Mouse (Mus musculus) erythroblast, adult 5-6 weeks (primary cell): ENCODE results near the gene Hoxa4. TPM values are rescaled to one million over a fixed set of nuclear protein-coding genes. Genes with fewer than 3 reads are reported as not detected.

ENCODE experiments used
- ATAC-seq: replicated peaks from 2 replicates; pipeline ENCODE4 v1.8.0; 2016; ENCODE audit warnings: moderate number of reproducible peaks, mild to moderate bottlenecking, moderate TSS enrichment, inconsistent platforms; ENCODE audit not compliant: poor library complexity, low FRiP score, severe bottlenecking
- total RNA-seq, 2 experiments: library from RNA; stranded (forward) in 1 of 2; stranded (reverse) in 1 of 2; fragments of 150-400 nt in 1 of 2; fragments of 200-764, 138-1000 nt in 1 of 2; gene quantifications; 2 replicates each; pipeline versions ENCODE4 v1.2.3 to v1.2.4; 2015 to 2017; ENCODE audit warnings: low replicate concordance in 2 of 2

Hoxa4 gene
- total RNA-seq (2015; ENCODE audit: low replicate concordance), result not detected in 2 replicates
- 0.34 TPM in 1 of 2 replicates, not detected in the other for total RNA-seq (2017; ENCODE audit: low replicate concordance)

DNA sequence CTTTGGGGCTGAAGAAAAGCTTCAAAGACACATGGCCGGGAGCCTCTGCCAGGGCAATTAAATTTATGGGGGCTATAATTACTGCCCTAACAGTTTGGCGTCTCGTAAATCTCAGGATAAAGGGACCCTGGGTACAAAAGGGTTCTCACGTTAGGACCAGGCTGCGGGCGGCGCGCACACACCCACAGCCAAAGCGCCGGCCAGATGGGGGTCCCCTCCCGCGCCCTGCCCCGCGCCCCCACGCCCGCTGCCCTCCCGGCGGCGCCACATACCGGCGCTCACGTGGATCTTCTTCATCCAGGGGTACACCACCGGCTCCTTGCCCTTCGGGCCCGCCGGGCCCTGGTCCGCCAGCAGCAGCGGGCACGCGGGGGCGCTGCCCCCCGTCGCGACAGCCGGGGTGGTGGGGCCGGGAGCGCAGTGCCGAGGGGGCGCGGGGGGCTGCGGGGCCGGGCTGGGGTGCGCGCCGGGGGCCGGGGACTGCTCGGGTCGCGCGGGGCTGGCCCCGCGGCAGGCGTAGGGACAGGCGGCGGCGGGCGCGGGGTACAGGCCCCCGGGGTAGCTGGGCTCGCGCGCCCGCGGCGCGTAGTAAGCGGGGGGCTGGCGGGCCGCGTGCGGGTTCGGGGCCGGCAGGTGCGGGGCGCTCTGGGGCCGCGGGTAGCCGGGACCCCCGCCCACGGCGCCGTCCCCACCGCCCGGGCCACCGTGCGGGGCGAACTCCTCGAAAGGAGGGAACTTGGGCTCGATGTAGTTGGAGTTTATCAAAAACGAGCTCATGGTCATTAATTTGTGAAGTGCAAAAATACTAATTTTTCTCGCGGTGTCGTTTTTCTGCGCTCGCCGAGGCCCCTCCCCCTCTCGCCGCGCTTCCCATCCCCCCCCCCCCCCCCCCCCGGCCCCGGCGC, at the start of gene Hoxa4:
Hoxa4 (minus strand) TSS at position 848 of the 905 bp plus-strand sequence.
- ATAC-seq, result no peak

DNA sequence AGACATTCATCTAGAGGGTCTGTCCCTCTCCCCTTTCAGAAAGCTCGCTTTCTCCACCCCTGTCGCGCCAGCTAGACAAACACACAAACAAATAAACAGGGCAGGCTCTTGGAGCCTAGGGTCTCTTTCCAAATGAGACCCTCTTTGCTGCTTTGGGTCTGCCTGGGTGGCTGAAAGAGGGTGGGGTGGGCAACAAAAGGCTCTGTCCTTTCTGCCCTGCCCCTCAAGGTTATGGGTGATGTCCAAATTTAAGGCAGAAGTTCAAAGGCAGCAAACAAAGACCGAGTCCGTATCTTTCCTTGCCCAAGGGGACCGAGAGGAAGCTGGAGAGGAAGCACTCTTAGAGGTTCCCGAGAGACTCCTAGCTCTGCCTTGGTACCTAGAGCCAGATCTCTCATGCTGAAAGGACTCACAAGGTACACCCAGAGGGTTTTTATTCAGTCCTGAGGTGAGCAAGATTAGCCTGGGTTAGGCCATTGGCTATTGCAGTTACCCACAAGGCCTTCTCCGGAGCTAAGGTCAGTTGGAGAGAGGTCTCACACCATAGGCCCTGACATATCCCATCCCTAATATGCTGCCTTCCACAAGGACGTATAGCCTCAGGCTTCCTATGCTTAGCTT, 49.6 kb upstream of the Hoxa4 start:
- no peak for ATAC-seq

DNA sequence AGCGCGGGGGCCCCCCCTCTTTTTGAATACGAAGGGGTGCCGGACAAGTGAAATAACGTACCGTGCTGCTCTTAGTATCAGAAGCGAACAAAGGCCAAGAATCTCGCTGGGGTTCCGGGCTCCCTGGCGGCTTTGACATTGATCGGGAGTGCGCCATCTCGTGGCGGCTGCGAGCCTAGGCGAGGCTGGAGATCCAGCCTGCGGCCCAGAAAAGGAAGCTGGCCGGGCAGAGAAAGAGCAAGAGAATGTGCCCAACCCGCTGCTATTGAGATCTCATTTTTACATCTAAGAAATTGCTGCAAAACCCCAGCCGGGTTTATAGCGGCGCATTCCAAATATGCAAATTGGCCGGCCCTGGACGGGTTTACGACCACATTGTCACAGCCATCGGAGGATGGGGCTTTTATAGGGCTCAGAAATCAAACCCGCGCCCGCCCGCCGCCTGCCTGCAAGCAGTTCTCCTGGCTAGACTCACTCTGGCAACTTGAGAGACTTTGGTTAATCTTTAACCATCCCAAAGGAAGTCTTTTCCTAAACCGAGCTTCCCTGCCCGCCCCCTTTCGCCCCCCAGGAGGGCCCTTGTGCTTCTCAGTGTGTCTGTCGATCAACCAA, 48.9 kb upstream of the Hoxa4 start, which contains the start of gene Hoxa10:
Hoxa10 (minus strand) TSS at position 466 of the 612 bp plus-strand sequence.
- no peak for ATAC-seq

DNA sequence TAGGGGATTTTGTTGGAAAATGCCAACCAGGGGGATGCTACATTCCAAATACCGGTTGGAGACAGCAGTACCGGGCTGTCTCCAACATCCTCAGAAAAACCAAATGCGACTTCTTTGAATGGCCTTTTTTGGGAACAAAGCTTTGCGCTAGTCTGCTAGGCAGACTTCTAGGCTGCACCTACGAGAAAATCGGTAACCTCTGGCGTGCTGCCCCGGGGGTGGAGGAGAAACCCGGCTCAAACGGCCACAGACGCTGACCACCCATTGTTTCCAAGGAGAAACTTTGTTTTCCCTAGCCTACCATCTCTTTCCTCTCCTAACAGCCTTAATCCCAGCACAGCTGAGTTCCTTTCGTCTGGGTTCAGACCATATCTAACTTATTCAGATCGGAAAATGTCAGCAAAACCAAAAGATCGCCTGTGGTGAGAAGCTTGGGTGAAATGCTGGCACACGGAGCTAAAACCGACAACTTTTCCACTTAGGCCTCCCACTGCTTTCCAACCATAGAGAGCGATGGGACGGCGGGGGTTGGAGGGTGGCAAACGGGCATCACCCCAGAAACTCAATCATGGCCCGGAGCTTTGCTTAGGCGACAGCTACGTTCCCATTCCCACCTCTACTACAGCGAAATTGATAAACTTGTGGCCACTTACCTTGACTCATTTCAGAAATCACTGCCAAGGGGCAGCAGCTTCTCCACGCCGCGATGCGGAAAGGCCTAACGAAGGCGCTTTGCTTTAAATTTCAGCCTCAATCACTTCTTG, 48.3 kb upstream of the Hoxa4 start:
- ATAC-seq, result no peak

DNA sequence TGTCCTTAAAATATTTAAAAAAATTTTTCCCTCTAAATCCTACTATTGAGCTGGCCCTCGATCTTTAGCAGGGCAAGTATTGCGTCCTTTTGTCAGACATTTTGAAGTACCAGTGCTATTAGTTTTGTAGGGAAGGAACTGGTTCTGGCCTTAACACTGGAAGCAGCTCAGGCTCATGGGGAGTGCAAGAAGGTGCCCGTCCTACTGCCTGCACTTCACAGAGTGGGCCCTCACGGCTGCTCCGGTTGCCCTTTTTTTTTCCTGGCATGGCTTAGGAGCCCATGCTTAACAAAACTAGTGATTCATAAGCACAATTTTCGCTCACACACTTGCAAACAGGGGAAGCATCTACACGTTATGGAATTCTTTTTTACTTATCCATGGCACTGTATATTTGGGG, 47.4 kb upstream of the Hoxa4 start:
- ATAC-seq, result no peak

DNA sequence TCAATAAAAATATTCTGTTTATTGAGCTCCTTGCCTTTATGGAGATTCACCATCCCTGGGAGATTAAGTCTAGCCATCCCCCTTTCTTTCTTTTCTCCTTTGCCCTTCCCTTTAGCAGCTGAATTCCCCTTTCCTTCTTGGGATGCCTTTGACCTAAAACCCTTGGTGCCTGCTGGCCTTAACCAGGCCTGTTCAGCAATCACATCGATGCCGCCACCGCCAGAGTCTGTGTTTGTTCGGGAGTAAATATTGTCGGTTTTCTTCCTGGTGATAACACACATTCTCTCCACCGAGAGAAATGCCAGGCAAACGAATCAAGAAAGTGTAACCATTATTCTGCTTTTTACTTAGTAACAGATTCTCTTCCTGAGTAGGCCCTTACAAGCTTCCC, 46.6 kb upstream of the Hoxa4 start:
- no peak for ATAC-seq

DNA sequence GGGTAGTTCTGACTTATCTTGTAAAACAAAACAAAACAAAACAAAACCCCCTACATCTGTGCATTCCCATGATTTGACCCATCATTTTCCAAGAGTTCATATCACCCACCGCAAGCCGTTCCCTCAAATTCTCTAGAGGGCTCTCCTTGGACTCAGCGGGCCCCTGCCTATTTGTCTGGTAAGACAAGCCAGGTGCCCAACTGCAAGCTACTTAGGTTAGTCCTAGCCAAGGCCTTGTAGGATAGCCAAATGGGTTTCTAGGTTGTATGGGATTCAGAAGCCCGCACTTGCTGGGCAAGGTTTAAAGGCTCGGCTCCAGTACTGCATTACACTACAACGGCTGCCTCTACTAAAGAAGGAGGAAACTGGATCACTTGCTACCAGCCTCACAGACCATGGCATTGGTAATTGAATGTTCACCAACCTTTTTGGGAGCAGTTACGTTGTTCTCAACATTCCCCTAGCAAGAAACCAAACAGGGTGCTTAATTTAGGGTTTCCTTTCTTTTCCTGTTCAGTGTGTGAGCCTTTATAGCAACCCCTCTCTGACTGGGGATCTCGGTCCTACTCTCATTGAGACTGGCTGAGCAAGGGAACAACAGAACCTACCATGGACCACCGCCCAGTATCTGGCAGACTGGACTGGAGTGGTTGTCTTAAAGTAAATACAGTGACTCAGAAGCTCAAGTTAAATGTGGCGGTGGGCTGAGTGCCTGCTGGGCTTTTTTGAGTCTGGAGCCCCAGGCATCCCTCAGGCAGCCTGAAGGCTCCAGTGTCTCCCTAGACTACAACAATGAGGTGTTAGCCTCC, 46.0 kb upstream of the Hoxa4 start:
- ATAC-seq, result no peak

DNA sequence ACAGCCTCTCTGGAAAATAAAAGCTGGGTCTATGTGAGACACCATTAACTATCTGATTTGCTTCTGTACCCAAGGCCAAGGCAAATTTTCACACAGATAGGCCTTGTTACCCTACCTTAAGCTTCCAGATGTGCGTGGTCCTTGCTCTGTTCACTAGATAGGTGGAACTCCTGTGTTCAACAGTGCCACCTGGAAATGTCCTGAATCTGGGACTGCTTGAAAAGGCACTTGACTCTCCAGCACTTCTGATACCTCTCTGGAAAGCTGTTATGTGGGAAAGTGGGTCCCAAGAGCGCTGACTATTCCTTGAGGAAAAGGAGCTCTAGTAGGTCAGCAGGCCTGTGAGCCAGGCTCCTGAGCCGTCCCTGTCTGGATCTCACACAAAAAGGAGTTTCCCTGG, 45.3 kb upstream of the Hoxa4 start:
- ATAC-seq, result no peak

DNA sequence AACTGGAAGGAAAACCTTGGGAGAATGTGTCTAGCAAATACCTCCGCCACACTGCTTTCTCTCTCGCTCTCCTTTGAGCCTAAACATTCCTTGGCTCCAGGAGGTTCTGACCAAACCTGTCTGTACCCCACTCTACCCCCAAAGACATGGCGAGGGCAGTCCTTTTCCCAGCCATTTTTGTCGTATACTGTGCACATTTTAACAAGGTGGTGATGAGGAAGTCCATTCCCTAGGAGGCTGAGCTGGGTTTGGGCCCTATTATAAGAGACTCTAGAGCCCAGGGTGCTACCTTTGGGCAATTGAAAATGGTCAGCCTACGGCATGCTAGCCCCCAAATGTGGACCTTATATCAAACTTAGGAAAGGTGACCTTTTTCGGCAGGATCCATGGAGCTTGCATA, 44.3 kb upstream of the Hoxa4 start:
- ATAC-seq, result no peak

DNA sequence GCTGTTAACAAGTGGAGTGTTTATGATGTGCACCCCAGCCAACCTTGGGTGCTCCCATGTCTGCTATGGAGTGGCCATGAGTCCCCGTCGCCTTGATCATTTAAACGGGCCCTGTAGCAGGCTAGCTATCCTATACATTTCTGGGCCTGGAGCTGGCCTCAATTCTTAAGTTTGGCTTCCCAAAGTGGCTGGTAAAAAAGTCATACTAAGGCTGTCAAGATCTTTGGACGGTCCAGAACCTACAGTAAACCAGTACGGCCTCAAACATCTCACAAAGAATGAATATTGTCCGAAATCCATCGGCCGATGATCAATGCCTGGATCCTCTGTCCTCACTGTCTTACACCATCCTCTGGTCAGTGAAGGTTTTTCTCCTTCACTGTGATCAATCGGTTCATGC, 43.7 kb upstream of the Hoxa4 start:
- no peak for ATAC-seq

DNA sequence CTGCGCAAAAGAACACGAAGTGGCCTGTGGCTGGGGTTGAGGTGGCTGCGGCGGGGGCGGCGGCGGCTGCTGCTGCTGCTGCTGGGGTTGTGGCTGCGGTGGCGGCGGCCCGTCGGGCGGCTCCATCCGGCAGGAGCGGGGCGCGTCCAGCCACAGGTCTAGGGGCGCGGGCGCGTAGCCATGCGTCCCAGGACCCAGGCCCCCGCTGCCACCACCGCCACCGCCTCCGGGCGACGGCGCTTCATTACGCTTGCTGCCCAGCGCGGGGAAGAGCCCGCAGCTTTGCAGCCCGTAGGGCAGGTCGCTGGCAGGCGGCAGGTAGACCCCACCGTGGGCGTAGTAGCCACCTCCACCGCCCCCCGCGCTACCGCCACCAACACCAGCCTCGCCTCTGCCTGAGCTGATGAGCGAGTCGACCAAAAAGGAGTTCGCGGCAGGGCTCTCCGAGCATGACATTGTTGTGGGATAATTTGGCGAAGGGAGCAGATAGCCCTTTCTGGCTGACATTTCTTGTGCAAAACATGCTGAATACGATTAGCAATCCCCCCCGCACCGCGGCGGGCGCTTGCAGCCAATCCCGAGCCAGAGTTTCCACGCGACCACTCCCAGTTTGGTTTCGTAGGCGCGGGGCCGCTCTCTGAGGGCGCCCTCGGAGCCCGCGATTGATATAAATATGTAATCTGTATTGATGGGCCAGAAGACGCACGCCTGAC, 43.0 kb upstream of the Hoxa4 start:
- no peak for ATAC-seq

DNA sequence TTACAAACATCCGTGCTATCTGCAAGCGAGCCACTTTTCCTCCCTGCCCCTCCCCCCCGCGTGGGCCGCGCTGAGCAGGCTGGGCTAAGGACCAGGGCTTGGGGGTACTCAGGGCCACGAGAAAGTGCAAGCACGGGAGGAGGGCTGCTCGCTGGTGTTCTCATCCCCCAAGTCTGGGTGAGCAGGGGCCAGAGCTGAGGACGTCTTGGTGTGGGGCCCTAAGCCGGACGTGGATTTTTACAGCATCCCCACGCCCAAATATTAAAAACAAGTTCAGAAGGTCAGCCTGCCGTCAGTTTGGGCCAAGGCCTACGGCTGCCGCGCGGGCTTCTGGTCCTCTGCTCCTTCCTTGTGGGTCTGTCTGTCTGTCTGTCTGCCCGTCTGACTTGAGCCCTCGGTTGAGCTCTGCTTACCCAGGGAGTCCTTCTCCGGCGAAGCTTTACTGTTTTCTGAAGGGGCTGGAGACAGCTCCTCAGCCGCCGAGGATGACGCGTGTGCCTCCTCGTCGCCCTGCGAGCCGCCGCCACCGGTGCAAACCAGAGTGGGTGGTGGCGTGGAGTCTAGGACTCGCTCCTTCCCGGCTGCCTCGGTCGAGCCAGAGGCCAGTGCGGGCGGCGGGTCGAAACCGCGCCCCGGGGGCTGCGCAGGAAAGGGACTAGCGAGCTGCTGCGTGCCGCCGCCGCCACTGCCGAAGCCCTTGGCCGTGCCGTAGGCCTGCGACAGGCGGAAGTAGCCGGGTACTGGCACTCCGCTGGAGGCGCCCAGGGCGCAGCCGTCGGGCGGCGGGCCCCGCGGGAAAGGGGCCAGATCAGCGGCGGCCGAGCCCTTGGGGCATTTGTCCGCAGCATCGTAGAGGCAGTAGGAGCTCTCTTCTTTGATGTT, 42.2 kb upstream of the Hoxa4 start:
- no peak for ATAC-seq

DNA sequence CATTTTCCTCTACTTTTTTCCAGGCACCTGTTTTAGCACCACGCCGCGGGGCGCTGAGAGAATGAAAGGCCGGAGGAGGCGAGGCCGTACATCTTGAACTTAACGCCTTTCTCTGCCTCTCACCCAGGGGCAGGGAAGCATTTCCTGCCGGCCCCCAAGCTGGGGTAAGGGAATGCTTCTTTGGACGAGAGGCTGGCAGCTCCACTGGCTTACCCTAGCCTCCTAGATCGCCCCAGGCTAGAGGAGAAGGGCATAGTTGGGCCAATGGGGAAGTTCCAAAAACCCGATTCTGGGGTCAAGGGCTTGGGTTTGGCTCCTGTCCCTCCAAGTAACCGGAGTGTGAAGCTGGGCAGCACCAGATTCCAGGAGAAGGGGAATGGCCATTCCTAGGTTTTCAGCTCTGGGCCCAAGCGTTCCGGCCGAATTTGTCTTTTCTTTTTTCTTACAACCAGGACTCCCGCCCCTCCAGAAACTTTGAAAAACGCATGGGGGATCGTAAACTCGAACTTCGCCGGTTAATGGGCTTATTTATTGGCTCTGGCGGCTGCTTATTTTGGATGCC, 41.5 kb upstream of the Hoxa4 start:
- ATAC-seq, result no peak

DNA sequence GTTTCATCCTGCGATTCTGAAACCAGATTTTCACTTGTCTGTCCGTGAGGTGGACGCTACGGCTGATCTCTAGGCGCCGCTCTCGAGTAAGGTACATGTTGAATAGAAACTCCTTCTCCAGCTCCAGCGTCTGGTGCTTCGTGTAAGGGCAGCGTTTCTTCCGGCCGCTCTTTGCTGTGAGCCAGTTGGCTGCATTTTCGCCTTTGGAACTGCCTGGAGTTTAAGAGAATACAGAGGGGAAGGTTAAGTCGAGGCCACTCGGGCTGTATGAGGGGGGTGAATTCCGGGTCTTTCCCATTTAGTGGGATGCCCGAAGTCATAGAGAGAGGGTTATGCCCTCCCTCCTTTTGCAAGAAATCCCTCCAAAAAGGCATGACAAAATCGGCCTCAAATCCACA, 41.0 kb upstream of the Hoxa4 start:
- ATAC-seq, result no peak

DNA sequence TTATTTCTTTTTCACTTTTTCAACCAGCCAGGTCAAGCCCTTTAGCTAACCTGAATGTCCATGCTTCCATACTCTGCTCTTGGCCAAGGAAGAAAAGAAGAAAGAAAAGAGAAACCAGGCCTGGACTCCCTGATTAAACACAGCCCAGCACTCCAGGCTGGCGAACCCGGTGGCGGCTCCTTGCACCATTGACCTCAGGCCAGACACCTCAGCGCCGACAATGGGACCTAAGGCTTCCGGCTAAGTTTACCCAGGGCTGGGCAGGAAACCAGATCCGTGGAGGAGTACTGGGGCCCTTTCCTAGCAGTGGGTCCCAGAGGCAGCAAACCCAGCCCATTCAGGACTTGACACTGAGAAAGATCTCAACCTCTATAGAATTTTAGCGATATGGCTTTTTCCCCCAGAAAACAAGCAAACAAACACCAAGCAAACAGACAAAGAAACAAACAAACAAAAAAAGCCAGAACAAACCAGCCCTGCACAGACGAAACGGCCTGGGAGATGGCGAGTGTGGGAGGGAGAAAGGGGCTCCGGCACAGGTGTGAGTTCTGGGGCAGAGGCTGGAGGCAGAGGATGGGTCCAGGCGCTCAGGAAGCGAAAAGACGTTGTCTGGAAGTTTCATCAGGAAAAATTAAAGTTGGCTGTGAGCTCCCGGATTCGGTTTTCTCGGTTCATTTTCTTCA, 40.5 kb upstream of the Hoxa4 start:
- no peak for ATAC-seq

DNA sequence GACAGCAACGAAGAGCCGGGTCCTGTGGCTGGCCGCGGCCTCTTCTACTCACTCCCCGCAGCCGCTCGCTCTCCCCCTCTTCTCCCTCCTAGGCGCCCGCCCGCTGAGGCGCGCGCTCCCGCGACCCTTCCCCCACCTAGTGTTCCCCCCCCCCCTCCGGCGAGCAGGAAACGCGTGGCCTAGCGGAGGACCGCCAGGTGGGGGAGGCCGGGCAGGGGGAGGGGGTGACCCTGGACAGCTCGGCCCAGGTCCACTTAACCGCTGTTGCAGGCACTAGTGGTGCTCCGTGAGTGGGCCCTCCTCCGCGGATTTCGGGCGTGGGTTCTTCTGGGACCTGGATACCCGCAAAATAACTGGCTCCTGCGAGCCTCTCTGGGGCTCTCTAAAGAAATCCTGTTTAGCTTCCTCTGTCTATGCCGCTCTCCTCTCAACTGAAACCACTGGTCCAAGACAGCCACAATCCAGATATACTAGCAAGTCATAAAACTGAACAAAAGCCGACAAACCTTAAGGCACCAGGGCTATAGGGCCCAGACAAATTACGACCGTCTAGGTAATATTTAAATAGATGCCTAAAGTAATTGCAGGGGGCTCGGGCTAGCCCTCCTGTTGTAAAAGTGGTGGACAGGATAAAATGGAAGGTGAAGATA, 39.1 kb upstream of the Hoxa4 start, which contains the start of gene Hoxa9:
Hoxa9 (minus strand) TSS at position 574 of the 650 bp plus-strand sequence.
- ATAC-seq, result no peak
